Mouse (Mus musculus) ES-Bruce4 (cell line): ENCODE data around the gene Nipbl. TPM values are rescaled to one million over a fixed set of nuclear protein-coding genes. Genes with fewer than 3 reads are reported as not detected.
"Not testable (repeated sequence)": the region's sequence is repeated elsewhere in the genome, so short reads cannot be mapped to it uniquely, and the experiment has no call there.

Experiments
- H3K27ac ChIP-seq: 2 replicates; pipeline ENCODE4 v1.5.1; 2012; ENCODE audit warnings: low read length, inconsistent platforms; ENCODE audit not compliant: insufficient read depth
- H3K27me3 ChIP-seq: 2 replicates; pipeline ENCODE4 v1.6.1; 2012; ENCODE audit warnings: mild to moderate bottlenecking, low read length, inconsistent platforms; ENCODE audit not compliant: control insufficient read depth, poor library complexity, insufficient read depth, severe bottlenecking
- H3K36me3 ChIP-seq: 2 replicates; pipeline ENCODE4 v1.6.1; 2012; ENCODE audit warnings: inconsistent platforms, mild to moderate bottlenecking, low read length, moderate library complexity; ENCODE audit not compliant: control insufficient read depth, poor library complexity, insufficient read depth, severe bottlenecking
- H3K4me1 ChIP-seq: one replicate; pipeline ENCODE4 v1.8.1; 2011; ENCODE audit warnings: low read length; ENCODE audit not compliant: control insufficient read depth, insufficient read depth
- H3K4me3 ChIP-seq: 2 replicates; pipeline ENCODE4 v1.5.1; 2011; ENCODE audit warnings: low read depth, mild to moderate bottlenecking, low read length
- H3K9ac ChIP-seq: 2 replicates; pipeline ENCODE4 v1.6.1; 2012; ENCODE audit warnings: low read depth, mild to moderate bottlenecking, inconsistent platforms; ENCODE audit not compliant: poor library complexity, severe bottlenecking
- H3K9me3 ChIP-seq: replicated peaks from 2 replicates; pipeline ENCODE4 v1.6.1; 2012; ENCODE audit warnings: mild to moderate bottlenecking, low read length, inconsistent platforms; ENCODE audit not compliant: control insufficient read depth, poor library complexity, insufficient read depth, severe bottlenecking
- CTCF ChIP-seq: IDR thresholded peaks from one replicate; pipeline ENCODE4 v1.8.1; 2011; ENCODE audit warnings: low read depth, low read length
- EP300 ChIP-seq: IDR thresholded peaks from 2 replicates; pipeline ENCODE4 v1.6.1; 2011; ENCODE audit warnings: low read depth, low read length; ENCODE audit not compliant: insufficient read depth
- POLR2A ChIP-seq: IDR thresholded peaks from one replicate; pipeline ENCODE4 v1.8.1; 2011; ENCODE audit warnings: low read length; ENCODE audit not compliant: insufficient read depth
- polyA plus RNA-seq: library from polyadenylated mRNA; stranded (reverse); fragments of >200 nt; gene quantifications from 2 replicates; pipeline ENCODE4 v1.2.4, GENCODE M21; 2011; ENCODE audit warnings: low read depth; ENCODE audit not compliant: missing spikeins, insufficient read depth, insufficient read length

Gene Nipbl
- polyA plus RNA-seq, 1 experiment = 78.2 TPM

GRCm38 (mm10) chr15:8281701-8282100, 162.6 kb downstream of the Nipbl start:
- Histone ChIP-seq H3K4me3 (no peak overlapping the region), H3K9ac (no peak overlapping the region), H3K27me3 (no peaks in the 10 kb centered on the region), H3K9me3 (0 out of 2 replicates have a peak, but pooled peaks cover 2% of the 10 kb centered on the region), H3K27ac (no peak overlapping the region), H3K4me1 (no peaks in the 10 kb centered on the region), H3K36me3 (no peaks in the 10 kb centered on the region)
- no peak for TF ChIP-seq POLR2A
- no peak for TF ChIP-seq EP300
- TF ChIP-seq CTCF = no peak

- Histone ChIP-seq H3K27ac (no peak overlapping the region), H3K4me3 (no peak overlapping the region)
- TF ChIP-seq EP300 = no peak
- TF ChIP-seq POLR2A = no peak
- TF ChIP-seq CTCF = no peak
Measured at GRCm38 (mm10) chr15:8279929-8280610, 164.2 kb downstream of the Nipbl start.

DNA sequence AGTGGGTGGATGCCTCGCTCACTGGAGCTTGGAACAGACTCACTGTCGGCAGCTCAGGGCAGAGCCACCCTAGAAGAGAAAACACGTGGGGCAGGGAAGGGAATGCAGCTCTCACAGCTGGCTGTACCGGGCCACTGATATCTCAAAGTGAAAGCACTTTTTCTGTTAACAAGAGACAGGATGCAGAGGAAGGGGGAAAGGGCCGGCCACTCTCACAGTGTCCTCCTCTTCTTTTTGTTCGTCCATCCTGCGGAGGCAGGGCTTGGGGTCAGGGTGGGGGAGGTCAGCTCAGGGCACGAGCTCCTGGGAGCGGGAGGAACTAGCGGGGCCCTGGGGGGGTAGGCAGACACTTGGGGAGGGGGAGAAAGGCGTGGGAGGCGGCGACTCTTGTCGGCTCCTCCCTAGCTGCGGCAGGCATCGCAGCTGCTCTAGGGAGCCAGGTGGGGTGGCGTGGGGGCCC, 164.9 kb downstream of the Nipbl start:
- no peaks in the 10 kb centered on the region for H3K27me3 ChIP-seq
- TF ChIP-seq POLR2A = no peak
- no peak for TF ChIP-seq EP300
- TF ChIP-seq CTCF = no peak
- H3K9me3 ChIP-seq = peaks cover 8% of the 10 kb centered on the region
- H3K4me1 ChIP-seq = no peaks in the 10 kb centered on the region
- no peak overlapping the region for H3K9ac ChIP-seq
- H3K4me3 ChIP-seq = no peak overlapping the region
- H3K36me3 ChIP-seq = no peaks in the 10 kb centered on the region
- H3K27ac ChIP-seq = no peak overlapping the region

More at GRCm38 (mm10) chr15:8279929-8280610, 164.2 kb downstream of the Nipbl start:
- H3K36me3 ChIP-seq = no peaks in the 10 kb centered on the region
- H3K9me3 ChIP-seq = peaks cover 8% of the 10 kb centered on the region
- no peak overlapping the region for H3K9ac ChIP-seq
- H3K27me3 ChIP-seq = no peaks in the 10 kb centered on the region
- no peaks in the 10 kb centered on the region for H3K4me1 ChIP-seq

DNA sequence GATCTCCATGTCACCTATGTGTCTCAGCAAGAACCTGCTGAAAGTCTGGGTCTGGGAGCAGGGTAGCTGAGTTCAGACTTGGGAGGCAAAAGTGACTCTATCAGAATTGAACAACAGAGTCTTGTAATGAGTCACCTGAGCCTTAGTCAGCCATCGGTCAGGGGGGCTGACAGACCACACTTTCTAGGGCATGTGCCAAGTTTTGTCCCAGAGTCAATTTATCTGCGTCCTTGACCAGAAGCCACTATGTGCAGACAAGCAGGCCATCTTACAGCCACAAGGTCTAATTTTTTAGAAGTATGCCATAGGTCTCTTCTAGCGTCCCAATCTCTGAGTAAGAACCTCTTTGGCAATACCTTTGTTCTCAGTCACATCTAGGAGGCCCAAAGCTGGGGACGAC, 166.3 kb downstream of the Nipbl start:
- H3K27me3 ChIP-seq, H3K36me3 ChIP-seq, H3K9me3 ChIP-seq, H3K27ac ChIP-seq, H3K4me3 ChIP-seq, H3K9ac ChIP-seq, H3K4me1 ChIP-seq: not testable (repeated sequence)

GRCm38 (mm10) chr15:8271952-8272351, 172.3 kb downstream of the Nipbl start:
- Histone ChIP-seq H3K27ac (no peak overlapping the region), H3K36me3 (no peaks in the 10 kb centered on the region)

DNA sequence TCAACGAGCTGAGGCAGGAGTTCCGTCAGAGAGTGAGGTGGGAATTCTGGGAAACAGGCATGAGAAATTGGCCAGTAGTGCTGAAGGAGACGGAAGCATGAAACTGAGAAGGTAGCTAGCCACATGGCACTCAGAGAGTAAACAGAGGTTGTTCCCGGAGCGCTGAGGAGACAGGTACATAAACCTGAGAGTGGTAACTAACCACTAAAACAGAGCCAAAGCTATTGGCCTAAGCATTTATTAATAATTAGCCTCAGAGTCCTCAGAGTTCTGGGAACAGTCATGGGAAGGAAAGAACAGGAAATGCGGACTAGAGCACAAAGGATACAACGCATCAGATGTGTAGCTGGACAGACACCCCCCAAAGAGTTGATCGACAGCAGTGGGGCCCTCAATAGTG, 176.0 kb downstream of the Nipbl start:
- 0 out of 2 replicates have a peak, but pooled peaks cover 4% of the 10 kb centered on the region for H3K36me3 ChIP-seq
- H3K4me1 ChIP-seq = no peaks in the 10 kb centered on the region
- no peak overlapping the region for H3K9ac ChIP-seq
- H3K4me3 ChIP-seq = no peak overlapping the region
- H3K27ac ChIP-seq = no peak overlapping the region
- no peak for TF ChIP-seq EP300
- no peak for TF ChIP-seq POLR2A
- TF ChIP-seq CTCF = no peak
- H3K9me3 ChIP-seq = no peaks in the 10 kb centered on the region
- H3K27me3 ChIP-seq = no peaks in the 10 kb centered on the region

More at GRCm38 (mm10) chr15:8271952-8272351, 172.3 kb downstream of the Nipbl start:
- no peak overlapping the region for H3K4me3 ChIP-seq
- H3K9ac ChIP-seq = no peak overlapping the region
- TF ChIP-seq POLR2A (no peak), CTCF (no peak), EP300 (no peak)
- H3K9me3 ChIP-seq = peaks cover 6% of the 10 kb centered on the region
- H3K4me1 ChIP-seq = no peaks in the 10 kb centered on the region
- H3K27me3 ChIP-seq = no peaks in the 10 kb centered on the region
